Mouse (Mus musculus) kidney, postnatal 4 days (tissue): Measurements from ENCODE around the gene Cyren.

Experiments
- DNase-seq, 2 experiments: peaks; one replicate each; pipeline ENCODE4 v3.0.0; 2021; ENCODE audit warnings: mixed read lengths in 2 of 2

Gene Cyren

DNA sequence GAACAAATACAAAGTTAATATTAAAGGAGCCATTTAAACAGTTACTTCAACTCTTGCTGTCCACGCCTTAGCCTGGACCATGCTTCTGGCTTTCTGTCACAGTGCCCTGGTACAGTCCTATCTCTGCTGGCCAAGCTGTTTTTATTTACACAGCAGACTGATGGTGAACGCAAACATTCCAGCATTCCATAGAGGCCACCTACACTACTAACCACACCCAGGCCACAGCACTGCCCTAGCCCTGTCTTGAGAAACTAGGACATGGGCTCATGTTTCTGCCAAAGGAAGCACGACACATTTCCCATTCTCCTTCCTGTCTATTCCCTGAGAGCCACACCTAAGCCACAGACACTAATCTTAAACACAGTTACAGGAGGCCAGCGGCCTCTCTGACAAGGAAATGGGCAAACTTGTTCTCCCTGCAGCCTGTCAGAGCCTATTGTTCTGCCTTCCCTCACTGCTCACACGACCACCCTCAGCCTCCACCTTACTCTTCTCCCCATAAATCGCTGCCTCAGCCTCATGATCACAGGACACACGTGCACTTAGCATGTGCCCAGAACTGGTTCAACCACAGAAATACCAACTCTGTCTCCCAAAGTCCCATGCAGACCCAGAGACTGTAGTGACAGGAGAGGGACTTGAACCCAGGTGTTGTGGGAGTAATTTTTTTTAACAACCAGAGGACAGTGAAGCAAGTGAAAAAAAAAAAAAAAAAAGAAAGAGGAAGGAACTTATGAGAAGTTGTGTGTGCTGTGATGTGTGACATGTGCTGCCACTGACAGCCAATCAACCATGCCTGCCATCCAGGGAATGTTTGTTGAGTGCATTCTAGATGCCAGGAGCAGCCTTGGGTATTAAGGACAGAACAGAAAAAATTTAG is 11.9 kb downstream of the Cyren start:
- DNase-seq: peak in 1 of 2 experiments; percentile 42

GRCm38 (mm10) chr6:34865213-34865612 is 12.6 kb downstream of the Cyren start:
- peak in 1 of 2 experiments; percentile 26 for DNase-seq

- no peak for DNase-seq
These were observed 13.9 kb downstream of the Cyren start for GRCm38 (mm10) chr6:34863786-34864514.

DNA sequence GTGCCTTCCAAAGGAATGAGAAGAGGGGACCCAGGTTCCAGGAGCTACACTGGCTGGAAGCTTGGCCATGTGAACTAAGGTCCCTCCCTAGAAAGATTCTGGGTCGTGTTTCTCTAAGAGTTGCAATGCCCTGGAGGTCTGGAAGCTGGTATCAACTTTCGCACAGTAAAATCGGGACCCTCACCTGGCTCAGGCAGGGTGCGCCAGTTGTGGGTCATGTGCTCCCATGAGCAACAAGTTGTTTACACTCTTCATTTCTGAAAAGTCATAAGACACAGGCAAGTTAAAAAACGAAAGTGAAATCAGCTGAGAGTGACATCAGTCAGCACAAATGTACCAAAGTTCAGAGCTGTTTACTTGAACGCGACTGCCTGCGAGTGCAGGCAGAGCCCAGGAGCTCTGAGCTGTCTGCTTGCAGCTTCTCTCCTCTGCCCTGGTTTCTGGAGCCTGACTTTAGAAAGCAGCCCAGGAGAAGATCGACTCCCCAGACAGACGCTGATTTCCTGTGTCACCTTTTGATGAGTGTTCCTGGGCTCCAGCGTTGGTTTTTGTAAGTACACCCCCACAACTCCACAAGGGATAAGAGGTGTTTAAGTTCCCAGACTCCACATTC is 15.0 kb downstream of the Cyren start, which contains the start of gene Tmem140:
Gene Tmem140, plus strand, starts transcription at position 356 of the 613 bp plus-strand sequence.
- DNase-seq: peak in 1 of 2 experiments; percentile 59

- peak in 1 of 2 experiments; percentile 18 for DNase-seq
These were observed 15.5 kb downstream of the Cyren start for GRCm38 (mm10) chr6:34862381-34862780.

- no peak for DNase-seq
These were observed 16.3 kb downstream of the Cyren start for GRCm38 (mm10) chr6:34861546-34862053.

GRCm38 (mm10) chr6:34832352-34832751 is 45.5 kb downstream of the Cyren start:
- no peak for DNase-seq

DNA sequence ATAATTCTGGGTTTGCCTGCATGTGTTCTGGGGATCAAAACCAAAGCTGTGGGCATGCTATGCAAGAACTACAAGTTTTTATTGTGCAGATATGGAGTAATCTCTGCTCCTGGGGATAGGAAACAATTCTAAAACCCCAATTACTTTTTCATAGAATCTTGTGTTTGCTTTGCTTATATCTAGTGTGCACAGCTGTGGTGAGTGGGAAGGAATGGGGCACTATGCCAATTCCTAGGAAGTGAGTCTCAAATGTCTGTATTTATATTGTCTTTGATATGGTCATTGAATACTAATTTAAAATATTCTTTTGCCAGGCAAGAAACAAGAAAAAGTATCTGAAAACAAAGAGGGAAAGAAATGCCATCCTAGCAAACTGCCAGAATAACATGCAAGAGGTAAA is 53.5 kb downstream of the Cyren start:
- DNase-seq: no peak
